Mouse (Mus musculus) testis, adult 2 months (tissue): ENCODE data around the gene Calr4. TPM values are rescaled to one million over a fixed set of nuclear protein-coding genes. Genes with fewer than 3 reads are reported as not detected.
A peak's percentile ranks its signal among the peaks of the same experiment; 100 is the strongest.

Source experiments
- H3K27ac ChIP-seq: fragments of 200-500 bp; 2 replicates; pipeline ENCODE4 v1.5.1; 2012; ENCODE audit warnings: low read depth, low read length; ENCODE audit not compliant: control insufficient read depth, insufficient read depth
- H3K27me3 ChIP-seq: fragments of 200-500 bp; 2 replicates; pipeline ENCODE4 v1.6.1; 2012; ENCODE audit warnings: mild to moderate bottlenecking, low read length, moderate library complexity; ENCODE audit not compliant: control insufficient read depth, insufficient read depth
- H3K36me3 ChIP-seq: fragments of 200-500 bp; 2 replicates; pipeline ENCODE4 v1.6.1; 2012; ENCODE audit warnings: mild to moderate bottlenecking, low read length; ENCODE audit not compliant: control insufficient read depth, insufficient read depth
- H3K4me1 ChIP-seq: fragments of 200-500 bp; 2 replicates; pipeline ENCODE4 v1.6.1; 2012; ENCODE audit warnings: low read length; ENCODE audit not compliant: control insufficient read depth, insufficient read depth
- H3K4me3 ChIP-seq: fragments of 200-500 bp; 2 replicates; pipeline ENCODE4 v1.5.1; 2012; ENCODE audit warnings: low read depth, mild to moderate bottlenecking, low read length, moderate library complexity, mixed read lengths; ENCODE audit not compliant: control insufficient read depth
- CTCF ChIP-seq: fragments of 200-500 bp; IDR thresholded peaks from 2 replicates; pipeline ENCODE4 v1.5.1; 2012; ENCODE audit warnings: low read depth, mild to moderate bottlenecking, inconsistent platforms, low read length, moderate library complexity; ENCODE audit not compliant: control insufficient read depth, insufficient read depth, insufficient replicate concordance
- POLR2A ChIP-seq: fragments of 200-500 bp; IDR thresholded peaks from 2 replicates; pipeline ENCODE4 v1.6.1; 2012; ENCODE audit warnings: low read depth, mild to moderate bottlenecking, inconsistent platforms, low read length, moderate library complexity; ENCODE audit not compliant: control insufficient read depth
- polyA plus RNA-seq: library from polyadenylated mRNA; depleted of rRNA; stranded (reverse); fragments of >200 nt; gene quantifications from 2 replicates; pipeline ENCODE4 v1.2.3, GENCODE M21; 2012; rRNA removed

Gene Calr4
- polyA plus RNA-seq, 1 experiment: 2.4 TPM

GRCm38 (mm10) chr4:109279689-109280458 is 45.6 kb downstream of the Calr4 start, which contains the start of gene Eps15:
Eps15 (plus strand) TSS chr4:109280268.
- Histone ChIP-seq H3K36me3 (no peaks in the 10 kb centered on the region), H3K4me1 (peaks cover 2% of the 10 kb centered on the region), H3K27ac (peak within 1 kb of the TSS; percentile 64), H3K27me3 (no peaks in the 10 kb centered on the region), H3K4me3 (peak within 1 kb of the TSS; percentile 95)
- TF ChIP-seq POLR2A: no peak; the same call in 1 of the 2 replicates
- TF ChIP-seq CTCF: no peak

- H3K27ac ChIP-seq: peak overlapping the region; percentile 63
- H3K4me3 ChIP-seq: peak overlapping the region; percentile 95
- H3K27me3 ChIP-seq: no peaks in the 10 kb centered on the region
- H3K36me3 ChIP-seq: no peaks in the 10 kb centered on the region
- TF ChIP-seq CTCF: no peak
- TF ChIP-seq POLR2A: no peak
- H3K4me1 ChIP-seq: peaks cover 2% of the 10 kb centered on the region
Measured at GRCm38 (mm10) chr4:109280459-109281160, 46.3 kb downstream of the Calr4 start.

GRCm38 (mm10) chr4:109281161-109281560 is 46.9 kb downstream of the Calr4 start:
- Histone ChIP-seq H3K27me3 (no peaks in the 10 kb centered on the region), H3K27ac (peak overlapping the region; percentile 63), H3K4me3 (peak overlapping the region; percentile 95), H3K4me1 (peaks cover 2% of the 10 kb centered on the region), H3K36me3 (no peaks in the 10 kb centered on the region)
- no peak for TF ChIP-seq CTCF
- TF ChIP-seq POLR2A: no peak

- Histone ChIP-seq H3K36me3 (no peaks in the 10 kb centered on the region), H3K4me3 (no peak overlapping the region), H3K4me1 (peaks cover 2% of the 10 kb centered on the region), H3K27ac (no peak overlapping the region), H3K27me3 (no peaks in the 10 kb centered on the region)
- TF ChIP-seq CTCF (no peak), POLR2A (no peak)
Measured at GRCm38 (mm10) chr4:109281946-109282345, 47.7 kb downstream of the Calr4 start.

GRCm38 (mm10) chr4:109294629-109295028 is 60.3 kb downstream of the Calr4 start:
- H3K27ac ChIP-seq: no peak overlapping the region
- H3K27me3 ChIP-seq: no peaks in the 10 kb centered on the region
- H3K36me3 ChIP-seq: no peaks in the 10 kb centered on the region
- H3K4me1 ChIP-seq: no peaks in the 10 kb centered on the region
- TF ChIP-seq POLR2A: no peak
- no peak for TF ChIP-seq CTCF
- no peak overlapping the region for H3K4me3 ChIP-seq

GRCm38 (mm10) chr4:109296510-109296909 is 62.2 kb downstream of the Calr4 start:
- no peaks in the 10 kb centered on the region for H3K36me3 ChIP-seq
- H3K4me1 ChIP-seq: no peaks in the 10 kb centered on the region
- H3K27ac ChIP-seq: no peak overlapping the region
- no peak for TF ChIP-seq POLR2A
- TF ChIP-seq CTCF: no peak
- H3K27me3 ChIP-seq: no peaks in the 10 kb centered on the region
- H3K4me3 ChIP-seq: no peak overlapping the region

GRCm38 (mm10) chr4:109299136-109299535 is 64.9 kb downstream of the Calr4 start:
- Histone ChIP-seq H3K4me1 (no peaks in the 10 kb centered on the region), H3K27me3 (no peaks in the 10 kb centered on the region), H3K27ac (no peak overlapping the region), H3K36me3 (no peaks in the 10 kb centered on the region), H3K4me3 (no peak overlapping the region)
- TF ChIP-seq POLR2A (no peak), CTCF (no peak)

Other genes with a start within 250 kb of the Calr4 start
- gene Nrd1, start 233.8 kb upstream of the Calr4 start, polyA plus RNA-seq: 322 and 441 TPM in 2 replicates
- gene Osbpl9, start 32.2 kb upstream of the Calr4 start, polyA plus RNA-seq: 90.5 and 100 TPM in 2 replicates
- 36.4 and 39.4 TPM in 2 replicates for gene Eps15, start 45.8 kb downstream of the Calr4 start, polyA plus RNA-seq
- gene Ttc39a, start 172.1 kb downstream of the Calr4 start, polyA plus RNA-seq: 179 and 183 TPM in 2 replicates